Mouse (Mus musculus): ENCODE measurements around the gene Tmem39a.

GRCm38 (mm10) chr16:38598986-38599680, 40.6 kb downstream of the Tmem39a start:
- no peak for TF ChIP-seq CTCF (IDR thresholded peaks at IDR 0.05; ENCODE audit: control insufficient read depth, insufficient read depth, low read length)
- TF ChIP-seq POLR2A (IDR thresholded peaks at IDR 0.05; ENCODE audit: borderline replicate concordance, control insufficient read depth, low read depth, low read length): no peak

Measured in bone marrow, adult 2 months (tissue).